Mouse (Mus musculus): ENCODE measurements around the gene Treh. TPM values are rescaled to one million over a fixed set of nuclear protein-coding genes. Genes with fewer than 3 reads are reported as not detected.
A peak's percentile ranks its signal among the peaks of the same experiment; 100 is the strongest.

Gene Treh
- polyA plus RNA-seq, 1 experiment from 2014 or later: 2.2 TPM

DNA sequence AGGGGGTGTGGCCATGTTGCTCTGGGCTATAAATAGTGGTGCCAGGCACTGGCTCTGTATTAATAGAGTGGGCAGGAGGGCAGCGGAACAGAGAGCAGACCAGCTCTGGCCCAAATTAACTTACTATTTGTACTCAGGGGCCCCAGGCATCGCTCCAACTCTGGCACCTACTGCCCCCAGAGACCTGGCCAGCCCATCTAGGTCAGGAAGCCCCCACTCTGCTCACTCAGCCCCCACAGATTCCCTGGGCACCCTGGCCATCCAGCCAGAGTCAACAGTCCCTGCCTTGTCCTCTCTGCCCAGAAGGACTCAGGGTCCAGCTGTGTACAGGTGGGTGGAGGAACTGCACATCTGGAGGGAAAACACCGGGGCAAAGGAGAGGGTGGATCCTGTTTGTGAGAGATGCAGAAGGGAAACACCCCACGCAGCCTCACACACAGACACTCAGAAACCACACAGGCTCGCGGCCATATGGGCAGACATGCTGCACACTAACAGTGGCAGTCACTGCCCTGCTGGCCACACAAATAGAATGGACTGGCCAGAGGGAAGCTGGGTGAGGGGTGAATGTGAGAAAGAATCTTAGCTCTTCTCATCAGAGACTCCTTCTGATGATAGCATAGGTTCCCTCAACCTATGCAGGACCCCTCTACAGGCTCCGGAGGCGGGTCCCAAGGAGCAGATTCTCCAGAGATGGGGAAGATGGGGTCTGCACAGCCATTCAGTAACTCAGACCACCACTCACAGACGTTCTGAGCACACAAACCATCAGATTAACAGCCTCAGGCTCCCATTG is 47.5 kb downstream of the Treh start:
- WGBS: 11% methylated on average over 9 of the region's 9 CpGs
- H3K27ac ChIP-seq: peak overlapping the region; percentile 51
- peak overlapping the region; percentile 64 for H3K9ac ChIP-seq (ENCODE audit: low read depth, low read length)
- no peak for DNase-seq (ENCODE audit: low spot score)
- peaks cover 21% of the 10 kb centered on the region for H3K36me3 ChIP-seq (ENCODE audit: insufficient read depth, low read length)
- ATAC-seq (replicated peaks; ENCODE audit: low FRiP score, low read depth): peak; percentile 3; the same call in 1 of the 2 replicates
- H3K9me3 ChIP-seq (replicated peaks; ENCODE audit: low read length): no peaks in the 10 kb centered on the region
- TF ChIP-seq CTCF (IDR thresholded peaks at IDR 0.05; ENCODE audit: low read depth): no peak
- H3K4me1 ChIP-seq (replicated peaks; ENCODE audit: insufficient read depth, low read length): peaks cover 22% of the 10 kb centered on the region
- H3K27me3 ChIP-seq (ENCODE audit: insufficient read depth, low read length): no peaks in the 10 kb centered on the region
- H3K4me2 ChIP-seq (ENCODE audit: low read length): peak overlapping the region; percentile 76
- H3K4me3 ChIP-seq (replicated peaks; ENCODE audit: low read depth, low read length): peak overlapping the region; percentile 54

DNA sequence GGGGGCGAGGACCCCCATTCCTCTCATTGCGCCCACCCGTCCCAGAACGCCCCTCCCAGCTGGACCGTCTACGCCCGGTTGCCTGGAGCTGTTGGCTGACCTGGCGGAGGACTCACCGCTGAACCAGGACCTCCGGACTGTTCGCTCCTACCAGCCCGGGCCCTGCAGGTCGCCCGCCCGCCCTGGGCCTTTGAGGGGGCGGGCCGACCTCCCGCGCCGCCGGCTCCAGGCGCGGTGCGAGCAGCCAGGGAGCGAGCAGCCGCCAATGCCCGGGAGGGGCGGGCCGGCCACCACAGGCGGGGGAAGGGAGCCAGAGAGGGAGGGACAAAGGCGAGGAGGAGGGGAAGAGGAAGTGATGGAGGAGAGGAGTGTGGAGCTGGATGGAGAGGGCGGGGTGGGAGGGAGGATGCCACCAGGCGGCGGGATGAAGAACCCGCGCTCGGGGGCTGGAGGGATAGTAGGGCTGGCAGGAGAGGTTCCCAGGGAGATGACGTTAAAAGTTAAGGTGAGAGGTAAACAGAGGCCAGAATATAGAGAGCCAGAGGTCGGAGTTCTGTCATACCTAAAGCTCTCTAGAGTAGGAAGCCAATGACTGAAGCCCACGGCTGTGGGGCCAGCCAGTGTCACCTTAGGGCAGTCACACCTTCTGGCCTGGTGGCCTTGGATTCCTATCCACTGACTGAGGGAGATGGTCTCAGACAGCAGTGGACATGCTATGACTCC is 48.3 kb downstream of the Treh start:
- Histone ChIP-seq H3K36me3 (ENCODE audit: insufficient read depth, low read length) (peaks cover 14% of the 10 kb centered on the region), H3K27me3 (ENCODE audit: insufficient read depth, low read length) (no peaks in the 10 kb centered on the region), H3K9ac (ENCODE audit: low read depth, low read length) (peak overlapping the region; percentile 64), H3K27ac (peak overlapping the region; percentile 51), H3K4me3 (replicated peaks; ENCODE audit: low read depth, low read length) (peak overlapping the region; percentile 54), H3K9me3 (replicated peaks; ENCODE audit: low read length) (no peaks in the 10 kb centered on the region), H3K4me1 (replicated peaks; ENCODE audit: insufficient read depth, low read length) (peaks cover 27% of the 10 kb centered on the region), H3K4me2 (ENCODE audit: low read length) (peak overlapping the region; percentile 76)
- DNase-seq (ENCODE audit: low spot score) (peak; percentile 93), ATAC-seq (replicated peaks; ENCODE audit: low FRiP score, low read depth) (peak; percentile 80)
- 1% methylated on average over 40 of the region's 40 CpGs for WGBS
- TF ChIP-seq CTCF (IDR thresholded peaks at IDR 0.05; ENCODE audit: low read depth): peak; percentile 47; the same call in 1 of the 2 replicates

DNA sequence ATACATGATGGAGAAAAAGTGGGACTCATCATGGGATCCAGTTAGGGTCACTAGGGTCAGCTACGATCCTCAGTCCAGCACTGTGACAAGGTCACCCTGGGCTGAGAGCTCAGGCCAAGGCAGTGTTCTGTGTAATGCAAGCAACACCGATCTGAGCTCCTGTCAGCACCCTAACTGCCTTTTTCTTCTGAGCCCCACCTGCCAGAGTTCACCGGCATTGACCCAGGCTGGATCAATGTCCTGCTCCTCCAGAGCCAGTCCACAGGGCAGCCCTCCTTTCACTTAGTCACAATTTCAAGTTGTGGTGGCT is 48.8 kb downstream of the Treh start:
- ATAC-seq (replicated peaks; ENCODE audit: low FRiP score, low read depth) (no peak), DNase-seq (ENCODE audit: low spot score) (no peak)
- Histone ChIP-seq H3K9ac (ENCODE audit: low read depth, low read length) (no peak overlapping the region), H3K36me3 (ENCODE audit: insufficient read depth, low read length) (peaks cover 16% of the 10 kb centered on the region), H3K4me1 (replicated peaks; ENCODE audit: insufficient read depth, low read length) (peaks cover 32% of the 10 kb centered on the region), H3K4me2 (ENCODE audit: low read length) (peak overlapping the region; percentile 76; the same call in 1 of the 2 replicates), H3K9me3 (replicated peaks; ENCODE audit: low read length) (no peaks in the 10 kb centered on the region), H3K4me3 (replicated peaks; ENCODE audit: low read depth, low read length) (no peak overlapping the region), H3K27me3 (ENCODE audit: insufficient read depth, low read length) (no peaks in the 10 kb centered on the region), H3K27ac (peak overlapping the region; percentile 51; the same call in 1 of the 2 replicates)
- WGBS: 81% methylated on average over 3 of the region's 3 CpGs
- TF ChIP-seq CTCF (IDR thresholded peaks at IDR 0.05; ENCODE audit: low read depth): no peak

DNA sequence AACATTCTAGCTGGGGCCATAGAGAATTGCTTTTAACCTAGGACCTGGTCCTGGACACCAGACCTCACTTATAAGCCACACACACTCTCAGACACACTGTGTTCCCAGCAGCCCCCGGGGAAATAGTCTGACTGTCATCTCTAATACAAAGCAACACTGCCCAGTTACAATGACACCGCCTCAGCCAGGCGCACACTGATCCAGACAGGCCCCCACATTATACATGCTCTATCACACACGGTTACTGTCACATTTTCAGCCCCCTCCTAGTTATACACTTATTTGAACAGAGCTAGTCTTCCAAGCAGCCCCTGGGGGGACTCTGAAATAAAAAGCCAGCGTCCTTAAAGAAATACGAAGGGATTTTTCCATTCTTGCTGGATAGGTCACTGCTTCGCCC is 49.5 kb downstream of the Treh start:
- WGBS: 67% methylated on average over 7 of the region's 7 CpGs

DNA sequence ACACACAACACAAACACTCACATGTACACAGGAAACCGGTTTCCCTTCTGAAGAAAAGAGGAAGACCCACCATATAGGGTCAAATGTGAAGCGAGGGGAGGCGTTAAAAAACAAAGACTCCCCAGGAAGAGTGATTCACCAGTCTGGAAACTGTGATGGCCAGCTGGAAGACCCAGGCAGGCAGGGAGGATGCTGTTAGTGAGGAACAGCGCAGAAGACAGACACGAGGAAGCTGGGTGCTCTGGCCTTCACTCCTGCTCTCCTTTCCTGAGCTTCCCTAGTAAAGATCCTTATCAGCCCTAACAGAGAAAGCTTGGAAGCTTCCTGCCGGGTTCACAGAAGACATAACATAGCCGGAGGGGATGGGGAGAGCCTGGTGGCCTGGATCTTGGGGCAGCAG is 50.0 kb downstream of the Treh start:
- Histone ChIP-seq H3K4me1 (replicated peaks; ENCODE audit: insufficient read depth, low read length) (peaks cover 43% of the 10 kb centered on the region), H3K27me3 (ENCODE audit: insufficient read depth, low read length) (no peaks in the 10 kb centered on the region), H3K36me3 (ENCODE audit: insufficient read depth, low read length) (peaks cover 12% of the 10 kb centered on the region; the same call in 1 of the 2 replicates), H3K9me3 (replicated peaks; ENCODE audit: low read length) (no peaks in the 10 kb centered on the region), H3K27ac (peak overlapping the region; percentile 76), H3K9ac (ENCODE audit: low read depth, low read length) (no peak overlapping the region), H3K4me2 (ENCODE audit: low read length) (0 out of 2 replicates have a peak overlapping the region, but pooled peaks have one; percentile 7), H3K4me3 (replicated peaks; ENCODE audit: low read depth, low read length) (no peak overlapping the region)
- DNase-seq (ENCODE audit: low spot score) (peak; percentile 68), ATAC-seq (replicated peaks; ENCODE audit: low FRiP score, low read depth) (no peak)
- no peak for TF ChIP-seq CTCF (IDR thresholded peaks at IDR 0.05; ENCODE audit: low read depth)
- WGBS: 22% methylated on average over 7 of the region's 7 CpGs

More for the DNA sequence above, 49.5 kb downstream of the Treh start:
- Histone ChIP-seq H3K27ac (peak overlapping the region; percentile 76), H3K9ac (ENCODE audit: low read depth, low read length) (no peak overlapping the region), H3K4me2 (ENCODE audit: low read length) (0 out of 2 replicates have a peak overlapping the region, but pooled peaks have one; percentile 7), H3K36me3 (ENCODE audit: insufficient read depth, low read length) (peaks cover 12% of the 10 kb centered on the region; the same call in 1 of the 2 replicates), H3K27me3 (ENCODE audit: insufficient read depth, low read length) (no peaks in the 10 kb centered on the region), H3K4me3 (replicated peaks; ENCODE audit: low read depth, low read length) (no peak overlapping the region), H3K9me3 (replicated peaks; ENCODE audit: low read length) (no peaks in the 10 kb centered on the region), H3K4me1 (replicated peaks; ENCODE audit: insufficient read depth, low read length) (peaks cover 39% of the 10 kb centered on the region)
- DNase-seq (ENCODE audit: low spot score): no peak
- no peak for TF ChIP-seq CTCF (IDR thresholded peaks at IDR 0.05; ENCODE audit: low read depth)
- ATAC-seq (replicated peaks; ENCODE audit: low FRiP score, low read depth): no peak

DNA sequence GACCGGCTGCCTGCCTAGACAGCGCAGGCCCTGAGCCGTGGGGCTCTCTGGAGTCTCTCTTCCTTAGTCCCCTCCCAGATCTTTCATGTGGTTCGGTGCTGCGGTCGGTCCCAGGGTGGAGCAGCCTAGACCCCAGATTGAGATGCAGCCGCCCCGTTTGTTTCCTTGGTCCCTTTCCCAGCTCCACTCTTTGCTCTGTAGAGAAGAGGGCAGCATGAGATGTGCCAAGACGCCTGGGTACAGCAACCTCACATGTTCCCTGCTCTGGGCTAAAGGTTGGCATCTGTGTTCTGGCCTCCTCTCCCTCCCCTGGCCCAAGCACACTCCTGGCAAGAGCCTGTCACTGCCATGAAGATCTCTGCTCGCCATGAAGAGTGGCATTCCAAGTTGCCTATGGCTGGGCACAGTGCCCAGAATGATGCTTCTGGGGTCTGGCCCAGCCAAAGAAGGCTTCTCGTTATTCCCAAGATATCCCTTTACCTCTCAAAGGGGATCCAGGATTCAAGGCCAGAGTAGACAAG is 50.5 kb downstream of the Treh start:
- Histone ChIP-seq H3K4me1 (replicated peaks; ENCODE audit: insufficient read depth, low read length) (peaks cover 44% of the 10 kb centered on the region), H3K9ac (ENCODE audit: low read depth, low read length) (no peak overlapping the region), H3K36me3 (ENCODE audit: insufficient read depth, low read length) (peaks cover 12% of the 10 kb centered on the region; the same call in 1 of the 2 replicates), H3K9me3 (replicated peaks; ENCODE audit: low read length) (no peaks in the 10 kb centered on the region), H3K4me3 (replicated peaks; ENCODE audit: low read depth, low read length) (no peak overlapping the region), H3K27ac (peak overlapping the region; percentile 76), H3K4me2 (ENCODE audit: low read length) (no peak overlapping the region), H3K27me3 (ENCODE audit: insufficient read depth, low read length) (no peaks in the 10 kb centered on the region)
- no peak for ATAC-seq (replicated peaks; ENCODE audit: low FRiP score, low read depth)
- TF ChIP-seq CTCF (IDR thresholded peaks at IDR 0.05; ENCODE audit: low read depth): no peak
- DNase-seq (ENCODE audit: low spot score): no peak
- WGBS: 64% methylated on average over 11 of the region's 11 CpGs

Data from kidney, postnatal 0 days (tissue).